ENCODE assay signal across 8 mouse cellular contexts in genomic region chr2:126707438-126707779, GRCm38 (mm10). TPM values are rescaled to one million over a fixed set of nuclear protein-coding genes. Genes with fewer than 3 reads are reported as not detected.
A peak's percentile ranks its signal among the peaks of the same experiment; 100 is the strongest.
DNase-seq lines count a peak whose midpoint lies in the region; ATAC-seq and TF ChIP-seq lines count a peak whose summit lies in the region.

No protein-coding gene starts in this region.

- peak overlapping the region; percentile 94 for H3K4me3 ChIP-seq in lung, adult 2 months (replicated peaks; ENCODE audit: extremely low read depth, low read depth, low read length)
- H3K4me3 ChIP-seq in embryonic facial prominence, embryonic 15.5 days (replicated peaks): peak overlapping the region; percentile 71
- H3K4me3 ChIP-seq in limb, embryonic 12.5 days (replicated peaks): peak overlapping the region; percentile 89
- H3K4me3 ChIP-seq in olfactory bulb, adult 2 months (ENCODE audit: insufficient read depth, low read depth, low read length): peak overlapping the region; percentile 66

- no peaks in the 10 kb centered on the region for H3K36me3 ChIP-seq in embryonic facial prominence, embryonic 15.5 days
- H3K36me3 ChIP-seq in limb, embryonic 12.5 days: peaks cover 1% of the 10 kb centered on the region; the same call in 1 of the 2 replicates

- H3K4me1 ChIP-seq in lung, adult 2 months (ENCODE audit: control insufficient read depth, insufficient read depth, low read length): peaks cover 6% of the 10 kb centered on the region
- peaks cover 8% of the 10 kb centered on the region; the same call in 1 of the 2 replicates for H3K4me1 ChIP-seq in embryonic facial prominence, embryonic 15.5 days
- peaks cover 11% of the 10 kb centered on the region; the same call in 1 of the 2 replicates for H3K4me1 ChIP-seq in limb, embryonic 12.5 days (replicated peaks)
- peaks cover 5% of the 10 kb centered on the region; the same call in 1 of the 2 replicates for H3K4me1 ChIP-seq in olfactory bulb, adult 2 months (ENCODE audit: control insufficient read depth, insufficient read depth, low read length)

- WGBS in lung, adult 2 months: under 1% methylated on average over 23 of the region's 23 CpGs
- WGBS in embryonic facial prominence, embryonic 15.5 days: 0% methylated on average over 21 of the region's 23 CpGs
- WGBS in limb, embryonic 12.5 days: 0% methylated on average over 22 of the region's 23 CpGs
- under 1% methylated on average over 23 of the region's 23 CpGs for WGBS in olfactory bulb, adult 2 months

- TF ChIP-seq POLR2A in lung, adult 2 months (IDR thresholded peaks at IDR 0.05; ENCODE audit: borderline replicate concordance, extremely low read depth, low read depth, low read length): no peak
- TF ChIP-seq POLR2A in olfactory bulb, adult 2 months (IDR thresholded peaks at IDR 0.05; ENCODE audit: insufficient read depth, low read depth, low read length): no peak

- H3K4me2 ChIP-seq in embryonic facial prominence, embryonic 15.5 days (replicated peaks): peak overlapping the region; percentile 56
- peak overlapping the region; percentile 63 for H3K4me2 ChIP-seq in limb, embryonic 12.5 days

- no peak for DNase-seq in lung, adult 2 months
- DNase-seq in lung, postnatal 36 days: no peak
- no peak for DNase-seq in embryo, embryonic 9.5 days (ENCODE audit: extremely low spot score)
- no peak for DNase-seq in thymus, postnatal 4 days
- no peak for DNase-seq in left cerebral cortex, adult 11 months (ENCODE audit: low spot score)

- no peaks in the 10 kb centered on the region for H3K9me3 ChIP-seq in embryonic facial prominence, embryonic 15.5 days (replicated peaks)
- no peaks in the 10 kb centered on the region for H3K9me3 ChIP-seq in limb, embryonic 12.5 days

- ATAC-seq in embryonic facial prominence, embryonic 15.5 days (ENCODE audit: insufficient number of reproducible peaks, low FRiP score, low TSS enrichment, low read depth): peak; percentile 69
- ATAC-seq in limb, embryonic 12.5 days (ENCODE audit: insufficient number of reproducible peaks, insufficient read depth, low FRiP score, low TSS enrichment, low read depth): peak; percentile 85

- peaks cover 11% of the 10 kb centered on the region; the same call in 1 of the 2 replicates for H3K27me3 ChIP-seq in embryonic facial prominence, embryonic 15.5 days
- H3K27me3 ChIP-seq in limb, embryonic 12.5 days: no peaks in the 10 kb centered on the region

- H3K27ac ChIP-seq in embryonic facial prominence, embryonic 15.5 days (replicated peaks): peak overlapping the region; percentile 89
- H3K27ac ChIP-seq in limb, embryonic 12.5 days: peak overlapping the region; percentile 83
- H3K27ac ChIP-seq in olfactory bulb, adult 2 months (ENCODE audit: insufficient read depth, low read depth, low read length): peak overlapping the region; percentile 24; the same call in 1 of the 2 replicates

- H3K9ac ChIP-seq in embryonic facial prominence, embryonic 15.5 days: peak overlapping the region; percentile 60
- H3K9ac ChIP-seq in limb, embryonic 12.5 days (replicated peaks): peak overlapping the region; percentile 89

- no peak for TF ChIP-seq CTCF in lung, adult 2 months (IDR thresholded peaks at IDR 0.05; ENCODE audit: insufficient read depth, low read length)
- no peak for TF ChIP-seq CTCF in olfactory bulb, adult 2 months (IDR thresholded peaks at IDR 0.05; ENCODE audit: insufficient read depth, low read depth, low read length)

RNA-seq across cellular contexts. Expression of gene Usp8, which starts 0.3 kb away (rescaled TPM):
- polyA plus RNA-seq in lung, adult 2 months (2012; rRNA removed): 22.9 and 23.9 TPM in 2 replicates
- 38.9 and 41.5 TPM in 2 replicates for polyA plus RNA-seq in embryonic facial prominence, embryonic 15.5 days (2015; fragmentation: Nextera tagmentation; extraction: Ambion mirVana)
- polyA plus RNA-seq in limb, embryonic 12.5 days (2016; fragmentation: Nextera tagmentation; extraction: Ambion mirVana): 39.1 and 44.8 TPM in 2 replicates
- polyA plus RNA-seq in olfactory bulb, adult 2 months (2012; ENCODE audit: insufficient read depth, insufficient read length, low replicate concordance, missing spikeins): not detected in 2 replicates

RNA-seq across cellular contexts. Expression of gene Gabpb1, which starts 31.3 kb away (rescaled TPM):
- polyA plus RNA-seq in lung, adult 2 months (2012; rRNA removed): 7.1 and 11.6 TPM in 2 replicates
- polyA plus RNA-seq in embryonic facial prominence, embryonic 15.5 days (2015; fragmentation: Nextera tagmentation; extraction: Ambion mirVana): 41.3 and 41.6 TPM in 2 replicates
- 89.2 and 91.2 TPM in 2 replicates for polyA plus RNA-seq in limb, embryonic 12.5 days (2016; fragmentation: Nextera tagmentation; extraction: Ambion mirVana)
- polyA plus RNA-seq in olfactory bulb, adult 2 months (2012; ENCODE audit: insufficient read depth, insufficient read length, low replicate concordance, missing spikeins): not detected in 2 replicates

Comparison
In these comparisons a context has a peak if more than half of its experiments do, and no peak if none do; other contexts are left out.
1. H3K27ac ChIP-seq: peak in every context shown above with its lines; median percentile 89 in embryonic facial prominence, embryonic 15.5 days; 83 in limb, embryonic 12.5 days; 24 in olfactory bulb, adult 2 months.